Mouse (Mus musculus): ENCODE data around the gene Slc16a13. TPM values are rescaled to one million over a fixed set of nuclear protein-coding genes. Genes with fewer than 3 reads are reported as not detected.

Gene Slc16a13
- polyA plus RNA-seq, 2 experiments, result 3.2 to 3.8 TPM

- WGBS (ENCODE audit: insufficient replicate concordance), result 71% methylated on average over 3 of the region's 3 CpGs
- Histone ChIP-seq H3K36me3 (replicated peaks; ENCODE audit: control insufficient read depth, insufficient read depth, low read depth) (no peaks in the 10 kb centered on the region), H3K4me1 (replicated peaks; ENCODE audit: control insufficient read depth in 2 of 2, insufficient read depth in 2 of 2, low read length in 1 of 2) (peaks cover 9 to 10% of the 10 kb centered on the region in 2 experiments), H3K4me2 (ENCODE audit: low read depth) (no peak overlapping the region), H3K9ac (replicated peaks) (no peak overlapping the region), H3K4me3 (ENCODE audit: insufficient read depth in 1 of 2, low read depth in 2 of 2, low read length in 2 of 2) (no peak overlapping the region), H3K27ac (no peak overlapping the region), H3K9me3 (ENCODE audit: control insufficient read depth, low read length) (no peaks in the 10 kb centered on the region), H3K27me3 (ENCODE audit: control insufficient read depth, insufficient read depth, low read length) (peaks cover 44% of the 10 kb centered on the region)
- DNase-seq (ENCODE audit: low read depth in 3 of 3, low spot score in 3 of 3), result no peak
- ATAC-seq (ENCODE audit: insufficient read depth), result no peak
- TF ChIP-seq CTCF (IDR thresholded peaks at IDR 0.05; ENCODE audit: low read depth), result no peak
- TF ChIP-seq EP300 (IDR thresholded peaks at IDR 0.05; ENCODE audit: low read depth), result no peak
These were observed 4.8 kb downstream of the Slc16a13 start for GRCm38 (mm10) chr11:70216103-70216502.

- H3K27ac ChIP-seq, result no peak overlapping the region
- ATAC-seq (ENCODE audit: insufficient read depth), result no peak
- no peaks in the 10 kb centered on the region for H3K36me3 ChIP-seq (replicated peaks; ENCODE audit: control insufficient read depth, insufficient read depth, low read depth)
- peaks cover 44% of the 10 kb centered on the region for H3K27me3 ChIP-seq (ENCODE audit: control insufficient read depth, insufficient read depth, low read length)
- 25% methylated on average over 22 of the region's 22 CpGs for WGBS (ENCODE audit: insufficient replicate concordance)
- peaks cover 9 to 10% of the 10 kb centered on the region in 2 experiments for H3K4me1 ChIP-seq (replicated peaks; ENCODE audit: control insufficient read depth in 2 of 2, insufficient read depth in 2 of 2, low read length in 1 of 2)
- H3K9ac ChIP-seq (replicated peaks), result no peak overlapping the region
- no peak overlapping the region for H3K4me2 ChIP-seq (ENCODE audit: low read depth)
- TF ChIP-seq EP300 (IDR thresholded peaks at IDR 0.05; ENCODE audit: low read depth) (no peak), CTCF (IDR thresholded peaks at IDR 0.05; ENCODE audit: low read depth) (no peak)
- DNase-seq (ENCODE audit: low read depth in 3 of 3, low spot score in 3 of 3), result no peak
- no peak overlapping the region for H3K4me3 ChIP-seq (ENCODE audit: insufficient read depth in 1 of 2, low read depth in 2 of 2, low read length in 2 of 2)
- no peaks in the 10 kb centered on the region for H3K9me3 ChIP-seq (ENCODE audit: control insufficient read depth, low read length)
These were observed 5.6 kb downstream of the Slc16a13 start for GRCm38 (mm10) chr11:70215301-70215700.

GRCm38 (mm10) chr11:70214856-70215209 is 6.0 kb downstream of the Slc16a13 start:
- no peak for TF ChIP-seq EP300 (IDR thresholded peaks at IDR 0.05; ENCODE audit: low read depth)
- TF ChIP-seq CTCF (IDR thresholded peaks at IDR 0.05; ENCODE audit: low read depth), result no peak
- peak overlapping the region in 1 of 2 experiments; percentile 0; a peak in 1 of 4 replicates for H3K4me3 ChIP-seq (ENCODE audit: insufficient read depth in 1 of 2, low read depth in 2 of 2, low read length in 2 of 2)
- no peak for DNase-seq (ENCODE audit: low read depth in 3 of 3, low spot score in 3 of 3)
- H3K27ac ChIP-seq, result no peak overlapping the region
- 11% methylated on average over 18 of the region's 18 CpGs for WGBS (ENCODE audit: insufficient replicate concordance)
- H3K36me3 ChIP-seq (replicated peaks; ENCODE audit: control insufficient read depth, insufficient read depth, low read depth), result no peaks in the 10 kb centered on the region
- peaks cover 7% of the 10 kb centered on the region in 2 experiments for H3K4me1 ChIP-seq (replicated peaks; ENCODE audit: control insufficient read depth in 2 of 2, insufficient read depth in 2 of 2, low read length in 1 of 2)
- 0 out of 2 replicates have a peak, but pooled peaks have one; percentile 3 for ATAC-seq (ENCODE audit: insufficient read depth)
- no peak overlapping the region for H3K9ac ChIP-seq (replicated peaks)
- no peaks in the 10 kb centered on the region for H3K9me3 ChIP-seq (ENCODE audit: control insufficient read depth, low read length)
- H3K4me2 ChIP-seq (ENCODE audit: low read depth), result peak overlapping the region; percentile 43; the same call in 1 of the 2 replicates
- peaks cover 44% of the 10 kb centered on the region for H3K27me3 ChIP-seq (ENCODE audit: control insufficient read depth, insufficient read depth, low read length)

GRCm38 (mm10) chr11:70214191-70214855 is 6.5 kb downstream of the Slc16a13 start:
- peaks cover 2% of the 10 kb centered on the region in 2 experiments for H3K4me1 ChIP-seq (replicated peaks; ENCODE audit: control insufficient read depth in 2 of 2, insufficient read depth in 2 of 2, low read length in 1 of 2)
- no peak for DNase-seq (ENCODE audit: low read depth in 3 of 3, low spot score in 3 of 3)
- peaks cover 44% of the 10 kb centered on the region for H3K27me3 ChIP-seq (ENCODE audit: control insufficient read depth, insufficient read depth, low read length)
- H3K9me3 ChIP-seq (ENCODE audit: control insufficient read depth, low read length), result no peaks in the 10 kb centered on the region
- no peak overlapping the region for H3K9ac ChIP-seq (replicated peaks)
- WGBS (ENCODE audit: insufficient replicate concordance), result 2% methylated on average over 46 of the region's 46 CpGs
- no peak overlapping the region for H3K27ac ChIP-seq
- ATAC-seq (ENCODE audit: insufficient read depth), result no peak; the same call in 1 of the 2 replicates
- H3K4me2 ChIP-seq (ENCODE audit: low read depth), result peak overlapping the region; percentile 43
- peak overlapping the region in 1 of 2 experiments; percentile 0; a peak in 2 of 4 replicates for H3K4me3 ChIP-seq (ENCODE audit: insufficient read depth in 1 of 2, low read depth in 2 of 2, low read length in 2 of 2)
- H3K36me3 ChIP-seq (replicated peaks; ENCODE audit: control insufficient read depth, insufficient read depth, low read depth), result no peaks in the 10 kb centered on the region
- TF ChIP-seq CTCF (IDR thresholded peaks at IDR 0.05; ENCODE audit: low read depth) (no peak), EP300 (IDR thresholded peaks at IDR 0.05; ENCODE audit: low read depth) (no peak)

GRCm38 (mm10) chr11:70213736-70214135 is 7.1 kb downstream of the Slc16a13 start:
- ATAC-seq (ENCODE audit: insufficient read depth), result no peak

More at GRCm38 (mm10) chr11:70213736-70214135, 7.1 kb downstream of the Slc16a13 start:
- H3K4me2 ChIP-seq (ENCODE audit: low read depth), result peak overlapping the region; percentile 43
- H3K9me3 ChIP-seq (ENCODE audit: control insufficient read depth, low read length), result no peaks in the 10 kb centered on the region
- no peak overlapping the region for H3K4me3 ChIP-seq (ENCODE audit: insufficient read depth in 1 of 2, low read depth in 2 of 2, low read length in 2 of 2)
- H3K9ac ChIP-seq (replicated peaks), result no peak overlapping the region
- no peak overlapping the region for H3K27ac ChIP-seq
- no peak for TF ChIP-seq EP300 (IDR thresholded peaks at IDR 0.05; ENCODE audit: low read depth)
- TF ChIP-seq CTCF (IDR thresholded peaks at IDR 0.05; ENCODE audit: low read depth), result no peak
- H3K4me1 ChIP-seq (replicated peaks; ENCODE audit: control insufficient read depth in 2 of 2, insufficient read depth in 2 of 2, low read length in 1 of 2), result no peaks in the 10 kb centered on the region
- H3K36me3 ChIP-seq (replicated peaks; ENCODE audit: control insufficient read depth, insufficient read depth, low read depth), result no peaks in the 10 kb centered on the region
- 11% methylated on average over 26 of the region's 26 CpGs for WGBS (ENCODE audit: insufficient replicate concordance)
- DNase-seq (ENCODE audit: low read depth in 3 of 3, low spot score in 3 of 3), result no peak
- peaks cover 44% of the 10 kb centered on the region for H3K27me3 ChIP-seq (ENCODE audit: control insufficient read depth, insufficient read depth, low read length)

Measured in liver, embryonic 14.5 days (tissue).